Mouse (Mus musculus) hindlimb bud, embryonic 11.5 days (tissue): ENCODE results near the gene Rnf157.
A peak's percentile ranks its signal among the peaks of the same experiment; 100 is the strongest.
"Not testable (repeated sequence)": the region's sequence is repeated elsewhere in the genome, so short reads cannot be mapped to it uniquely, and the experiment has no call there.

Experiments used
- DNase-seq: peaks from one replicate; pipeline ENCODE4 v3.0.0-alpha.2; 2012; ENCODE audit warnings: low read depth, low spot score; ENCODE audit errors: extremely low spot score

Gene Rnf157

GRCm38 (mm10) chr11:116434287-116434966 is 21.6 kb upstream of the Rnf157 start:
- no peak for DNase-seq

- peak; percentile 99 for DNase-seq
Observed at GRCm38 (mm10) chr11:116433356-116434286, 20.8 kb upstream of the Rnf157 start, which contains the start of gene Ubald2. Ubald2 (plus strand) TSS chr11:116434094.

GRCm38 (mm10) chr11:116432593-116433355 is 19.9 kb upstream of the Rnf157 start:
- no peak for DNase-seq

- no peak for DNase-seq
Observed at GRCm38 (mm10) chr11:116432127-116432526, 19.3 kb upstream of the Rnf157 start.

GRCm38 (mm10) chr11:116431428-116432077 is 18.7 kb upstream of the Rnf157 start:
- DNase-seq: no peak

- DNase-seq: no peak
Observed at GRCm38 (mm10) chr11:116430723-116431427, 18.0 kb upstream of the Rnf157 start.

GRCm38 (mm10) chr11:116429862-116430613 is 17.2 kb upstream of the Rnf157 start:
- no peak for DNase-seq

GRCm38 (mm10) chr11:116428872-116429859 is 16.3 kb upstream of the Rnf157 start:
- no peak for DNase-seq

GRCm38 (mm10) chr11:116426852-116427575 is 14.2 kb upstream of the Rnf157 start:
- DNase-seq: no peak

GRCm38 (mm10) chr11:116426328-116426727 is 13.5 kb upstream of the Rnf157 start:
- not testable (repeated sequence) for DNase-seq

GRCm38 (mm10) chr11:116424621-116425407 is 12.0 kb upstream of the Rnf157 start:
- DNase-seq: no peak

- no peak for DNase-seq
Observed at GRCm38 (mm10) chr11:116423782-116424620, 11.2 kb upstream of the Rnf157 start.

GRCm38 (mm10) chr11:116423214-116423613 is 10.4 kb upstream of the Rnf157 start:
- no peak for DNase-seq

- DNase-seq: no peak
Observed at GRCm38 (mm10) chr11:116422562-116422961, 9.7 kb upstream of the Rnf157 start.

GRCm38 (mm10) chr11:116421102-116421501 is 8.3 kb upstream of the Rnf157 start:
- DNase-seq: no peak
